Mouse (Mus musculus) lung, embryonic 15.5 days (tissue): Measurements from ENCODE around the gene Gk5. TPM values are rescaled to one million over a fixed set of nuclear protein-coding genes. Genes with fewer than 3 reads are reported as not detected.
A peak's percentile ranks its signal among the peaks of the same experiment; 100 is the strongest.

Experiments used
- ATAC-seq: fragments of 200-750 bp; cut with Nextera tagmentation; 2 replicates; pipeline ENCODE4 v1.8.0; 2017; ENCODE audit warnings: moderate number of reproducible peaks, borderline replicate concordance; ENCODE audit not compliant: low FRiP score, low TSS enrichment; ENCODE audit errors: extremely low read depth
- H3K27ac ChIP-seq: fragments of 300-500 bp; sonication (generic); 2 replicates; pipeline ENCODE4 v1.5.1; 2015; ENCODE audit warnings: moderate library complexity, mild to moderate bottlenecking, inconsistent platforms
- H3K27me3 ChIP-seq: fragments of 300-500 bp; sonication (generic); 2 replicates; pipeline ENCODE4 v1.6.1; 2015; ENCODE audit warnings: inconsistent platforms
- H3K36me3 ChIP-seq: fragments of 300-500 bp; sonication (generic); 2 replicates; pipeline ENCODE4 v1.6.1; 2015; ENCODE audit warnings: inconsistent platforms
- H3K4me1 ChIP-seq: fragments of 300-500 bp; sonication (generic); 2 replicates; pipeline ENCODE4 v1.6.1; 2015; ENCODE audit warnings: inconsistent platforms
- H3K4me2 ChIP-seq: fragments of 300-500 bp; sonication (generic); 2 replicates; pipeline ENCODE4 v1.6.1; 2015; ENCODE audit warnings: inconsistent platforms, mild to moderate bottlenecking, moderate library complexity
- H3K4me3 ChIP-seq: fragments of 300-500 bp; sonication (generic); 2 replicates; pipeline ENCODE4 v1.5.1; 2015; ENCODE audit warnings: mild to moderate bottlenecking, inconsistent platforms
- H3K9ac ChIP-seq: fragments of 300-500 bp; sonication (generic); 2 replicates; pipeline ENCODE4 v1.6.1; 2015; ENCODE audit warnings: inconsistent platforms
- H3K9me3 ChIP-seq: fragments of 300-500 bp; sonication (generic); 2 replicates; pipeline ENCODE4 v1.6.1; 2016; ENCODE audit warnings: inconsistent platforms
- WGBS: fragments of 180-500 bp; shearing (Covaris S2); methylation state at CpG from one replicate; pipeline ENCODE4 v1.1.7; 2015; 5-methylcytosine and 5-hydroxymethylcytosine counted together
- polyA plus RNA-seq: library from polyadenylated mRNA; unstranded; fragments of >200 nt; fragmentation: Nextera tagmentation; extraction: Ambion mirVana; gene quantifications from 2 replicates; pipeline ENCODE4 v1.2.1, GENCODE M21; 2015

Gk5 gene
- polyA plus RNA-seq, 1 experiment from 2014 or later = 4.2 TPM

- H3K27ac ChIP-seq = no peak overlapping the region
- ATAC-seq = no peak
- no peaks in the 10 kb centered on the region for H3K27me3 ChIP-seq
- H3K4me2 ChIP-seq = peak overlapping the region; percentile 93
- no peaks in the 10 kb centered on the region for H3K9me3 ChIP-seq
- no peak overlapping the region for H3K9ac ChIP-seq
- 68% methylated on average over 4 of the region's 4 CpGs for WGBS
- no peaks in the 10 kb centered on the region for H3K36me3 ChIP-seq
- no peaks in the 10 kb centered on the region for H3K4me1 ChIP-seq
- no peak overlapping the region for H3K4me3 ChIP-seq
These were observed 946 bp upstream of the Gk5 start for GRCm38 (mm10) chr9:96118216-96118615.

GRCm38 (mm10) chr9:96127972-96128371 is 8.8 kb downstream of the Gk5 start:
- no peak for ATAC-seq
- H3K4me2 ChIP-seq = no peak overlapping the region
- H3K4me3 ChIP-seq = no peak overlapping the region
- H3K27me3 ChIP-seq = no peaks in the 10 kb centered on the region
- H3K27ac ChIP-seq = no peak overlapping the region
- H3K4me1 ChIP-seq = no peaks in the 10 kb centered on the region
- H3K36me3 ChIP-seq = no peaks in the 10 kb centered on the region
- WGBS = 57% methylated on average over 5 of the region's 5 CpGs
- no peak overlapping the region for H3K9ac ChIP-seq
- no peaks in the 10 kb centered on the region for H3K9me3 ChIP-seq

- H3K4me1 ChIP-seq = no peaks in the 10 kb centered on the region
- no peaks in the 10 kb centered on the region for H3K27me3 ChIP-seq
- no peak overlapping the region for H3K9ac ChIP-seq
- H3K9me3 ChIP-seq = no peaks in the 10 kb centered on the region
- WGBS = 23% methylated on average over 4 of the region's 4 CpGs
- no peak overlapping the region for H3K4me2 ChIP-seq
- no peaks in the 10 kb centered on the region for H3K36me3 ChIP-seq
- no peak overlapping the region for H3K4me3 ChIP-seq
- H3K27ac ChIP-seq = no peak overlapping the region
- ATAC-seq = no peak
These were observed 13.9 kb downstream of the Gk5 start for GRCm38 (mm10) chr9:96132956-96133603.

- H3K27me3 ChIP-seq = no peaks in the 10 kb centered on the region
- no peaks in the 10 kb centered on the region for H3K36me3 ChIP-seq
- no peaks in the 10 kb centered on the region for H3K4me1 ChIP-seq
- no peak overlapping the region for H3K4me2 ChIP-seq
- H3K27ac ChIP-seq = no peak overlapping the region
- H3K4me3 ChIP-seq = no peak overlapping the region
- H3K9me3 ChIP-seq = no peaks in the 10 kb centered on the region
- H3K9ac ChIP-seq = no peak overlapping the region
- ATAC-seq = no peak
- WGBS = 86% methylated on average over 7 of the region's 7 CpGs
These were observed 15.3 kb downstream of the Gk5 start for GRCm38 (mm10) chr9:96134470-96134869.

GRCm38 (mm10) chr9:96134916-96135315 is 15.8 kb downstream of the Gk5 start:
- Histone ChIP-seq H3K9ac (no peak overlapping the region), H3K36me3 (no peaks in the 10 kb centered on the region), H3K4me2 (no peak overlapping the region), H3K27ac (no peak overlapping the region), H3K4me1 (no peaks in the 10 kb centered on the region), H3K4me3 (no peak overlapping the region), H3K27me3 (no peaks in the 10 kb centered on the region), H3K9me3 (no peaks in the 10 kb centered on the region)
- 44% methylated on average over 8 of the region's 8 CpGs for WGBS
- ATAC-seq = no peak

GRCm38 (mm10) chr9:96135461-96135860 is 16.3 kb downstream of the Gk5 start:
- no peak overlapping the region for H3K4me3 ChIP-seq
- H3K9me3 ChIP-seq = no peaks in the 10 kb centered on the region
- H3K4me1 ChIP-seq = no peaks in the 10 kb centered on the region
- WGBS = 65% methylated on average over 7 of the region's 7 CpGs
- no peak overlapping the region for H3K4me2 ChIP-seq
- no peak for ATAC-seq
- no peaks in the 10 kb centered on the region for H3K27me3 ChIP-seq
- no peak overlapping the region for H3K9ac ChIP-seq
- H3K36me3 ChIP-seq = no peaks in the 10 kb centered on the region
- H3K27ac ChIP-seq = no peak overlapping the region

GRCm38 (mm10) chr9:96138958-96139357 is 19.8 kb downstream of the Gk5 start:
- Histone ChIP-seq H3K36me3 (no peaks in the 10 kb centered on the region), H3K9me3 (no peaks in the 10 kb centered on the region), H3K27ac (no peak overlapping the region), H3K4me3 (no peak overlapping the region), H3K4me1 (no peaks in the 10 kb centered on the region), H3K9ac (no peak overlapping the region), H3K27me3 (no peaks in the 10 kb centered on the region), H3K4me2 (no peak overlapping the region)
- ATAC-seq = no peak
- WGBS = 87% methylated on average over 9 of the region's 9 CpGs

GRCm38 (mm10) chr9:96139876-96140275 is 20.7 kb downstream of the Gk5 start:
- Histone ChIP-seq H3K4me1 (no peaks in the 10 kb centered on the region), H3K9ac (no peak overlapping the region), H3K9me3 (no peaks in the 10 kb centered on the region), H3K4me3 (no peak overlapping the region), H3K36me3 (no peaks in the 10 kb centered on the region), H3K4me2 (no peak overlapping the region), H3K27me3 (no peaks in the 10 kb centered on the region), H3K27ac (no peak overlapping the region)
- 41% methylated on average over 5 of the region's 5 CpGs for WGBS
- ATAC-seq = no peak

- Histone ChIP-seq H3K27ac (no peak overlapping the region), H3K36me3 (no peaks in the 10 kb centered on the region), H3K4me3 (no peak overlapping the region), H3K9me3 (no peaks in the 10 kb centered on the region), H3K4me1 (no peaks in the 10 kb centered on the region), H3K4me2 (no peak overlapping the region), H3K27me3 (no peaks in the 10 kb centered on the region), H3K9ac (no peak overlapping the region)
- no peak for ATAC-seq
- WGBS = 67% methylated on average over 7 of the region's 7 CpGs
These were observed 21.8 kb downstream of the Gk5 start for GRCm38 (mm10) chr9:96140931-96141330.

- 59% methylated on average over 6 of the region's 6 CpGs for WGBS
- no peaks in the 10 kb centered on the region for H3K9me3 ChIP-seq
- no peak overlapping the region for H3K27ac ChIP-seq
- H3K4me1 ChIP-seq = no peaks in the 10 kb centered on the region
- ATAC-seq = no peak
- no peak overlapping the region for H3K4me3 ChIP-seq
- no peaks in the 10 kb centered on the region for H3K27me3 ChIP-seq
- H3K9ac ChIP-seq = no peak overlapping the region
- peaks cover 5% of the 10 kb centered on the region; the same call in 1 of the 2 replicates for H3K36me3 ChIP-seq
- no peak overlapping the region for H3K4me2 ChIP-seq
These were observed 23.3 kb downstream of the Gk5 start for GRCm38 (mm10) chr9:96142499-96142898.

GRCm38 (mm10) chr9:96143633-96144032 is 24.5 kb downstream of the Gk5 start:
- H3K9me3 ChIP-seq = no peaks in the 10 kb centered on the region
- H3K27me3 ChIP-seq = no peaks in the 10 kb centered on the region
- peaks cover 10% of the 10 kb centered on the region; the same call in 1 of the 2 replicates for H3K36me3 ChIP-seq
- no peaks in the 10 kb centered on the region for H3K4me1 ChIP-seq
- no peak for ATAC-seq
- H3K27ac ChIP-seq = no peak overlapping the region
- H3K4me3 ChIP-seq = no peak overlapping the region
- 88% methylated on average over 4 of the region's 4 CpGs for WGBS
- H3K9ac ChIP-seq = no peak overlapping the region
- no peak overlapping the region for H3K4me2 ChIP-seq

GRCm38 (mm10) chr9:96144883-96145282 is 25.7 kb downstream of the Gk5 start:
- Histone ChIP-seq H3K4me2 (no peak overlapping the region), H3K9me3 (no peaks in the 10 kb centered on the region), H3K36me3 (peaks cover 10% of the 10 kb centered on the region; the same call in 1 of the 2 replicates), H3K4me1 (no peaks in the 10 kb centered on the region), H3K9ac (no peak overlapping the region), H3K27me3 (no peaks in the 10 kb centered on the region), H3K27ac (no peak overlapping the region), H3K4me3 (no peak overlapping the region)
- no peak for ATAC-seq

- Histone ChIP-seq H3K27ac (no peak overlapping the region), H3K9ac (no peak overlapping the region), H3K4me2 (no peak overlapping the region), H3K27me3 (no peaks in the 10 kb centered on the region), H3K4me1 (no peaks in the 10 kb centered on the region), H3K36me3 (0 out of 2 replicates have a peak, but pooled peaks cover 1% of the 10 kb centered on the region), H3K9me3 (no peaks in the 10 kb centered on the region), H3K4me3 (no peak overlapping the region)
- ATAC-seq = no peak
- WGBS = 89% methylated on average over 7 of the region's 7 CpGs
These were observed 33.6 kb downstream of the Gk5 start for GRCm38 (mm10) chr9:96152801-96153200.
